Comparison of ENCODE assay signal across 8 mouse cellular contexts in the genomic region with DNA sequence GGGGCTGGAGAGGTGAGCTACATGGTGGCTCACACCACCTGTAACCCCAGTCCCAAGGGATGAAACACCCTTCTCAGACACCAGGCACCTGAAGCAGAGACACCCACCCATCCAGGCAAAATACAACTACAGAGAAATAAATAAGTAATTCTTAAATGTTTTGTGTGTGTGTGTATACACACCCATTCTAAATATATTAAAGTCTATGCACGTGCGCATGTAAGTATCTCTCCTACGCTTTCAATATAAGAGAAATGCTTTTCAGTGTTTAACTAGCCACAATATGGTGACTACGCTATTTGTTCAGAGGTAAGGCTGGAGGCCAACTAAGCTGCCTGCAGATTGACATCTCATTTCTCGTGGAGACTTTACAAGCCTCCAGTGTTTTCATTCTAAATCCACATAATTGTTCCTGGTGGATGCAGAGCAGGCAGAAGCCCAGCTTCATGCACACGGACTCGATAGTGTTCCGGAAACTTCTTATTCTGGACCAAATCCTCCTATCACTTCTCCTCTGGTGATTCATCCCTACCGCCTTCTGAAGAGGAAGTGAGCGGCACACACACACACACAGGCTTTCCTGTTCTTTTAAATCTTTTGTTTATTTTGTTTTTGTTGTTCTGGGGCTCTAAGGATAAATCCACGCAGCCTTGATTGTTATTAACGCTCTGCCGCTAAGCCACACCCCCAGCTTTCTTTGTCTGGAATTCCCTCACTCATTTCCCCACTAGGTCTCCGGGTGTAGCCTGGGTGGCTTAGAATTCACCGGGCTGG. TPM values are rescaled to one million over a fixed set of nuclear protein-coding genes. Genes with fewer than 3 reads are reported as not detected.
DNase-seq lines count a peak whose midpoint lies in the region; ATAC-seq and TF ChIP-seq lines count a peak whose summit lies in the region.
"Had no signal": no experiment of that assay in that cellular context is flagged by ENCODE, and none has a peak within 500 bp of the region (broad histone marks: within the 10 kb centered on the region; RNA-seq: fewer than 3 reads in every experiment).

No protein-coding gene starts in this region.

- no peak for TF ChIP-seq POLR2A in thymus, adult 2 months (IDR thresholded peaks at IDR 0.05; ENCODE audit: control insufficient read depth, extremely low read depth, insufficient read depth, low read length, poor library complexity)

- no peak overlapping the region for H3K9ac ChIP-seq in embryonic facial prominence, embryonic 15.5 days
- no peak overlapping the region for H3K9ac ChIP-seq in liver, embryonic 12.5 days
- H3K9ac ChIP-seq: limb, embryonic 12.5 days had no signal

- ATAC-seq in embryonic facial prominence, embryonic 15.5 days (ENCODE audit: insufficient number of reproducible peaks, low FRiP score, low TSS enrichment, low read depth) = no peak
- no peak for ATAC-seq in liver, embryonic 12.5 days

- H3K4me2 ChIP-seq in embryonic facial prominence, embryonic 15.5 days (replicated peaks) = peak overlapping the region; percentile 24; the same call in 1 of the 2 replicates
- H3K4me2 ChIP-seq in liver, embryonic 12.5 days = peak overlapping the region; percentile 49
- H3K4me2 ChIP-seq: limb, embryonic 12.5 days had no signal

- no peaks in the 10 kb centered on the region for H3K9me3 ChIP-seq in embryonic facial prominence, embryonic 15.5 days (replicated peaks)
- no peaks in the 10 kb centered on the region for H3K9me3 ChIP-seq in liver, embryonic 12.5 days (replicated peaks)
- H3K9me3 ChIP-seq: limb, embryonic 12.5 days had no signal

- no peaks in the 10 kb centered on the region for H3K36me3 ChIP-seq in thymus, adult 2 months (ENCODE audit: control insufficient read depth, insufficient read depth, low read length)
- H3K36me3 ChIP-seq in embryonic facial prominence, embryonic 15.5 days = no peaks in the 10 kb centered on the region
- H3K36me3 ChIP-seq in liver, embryonic 12.5 days = no peaks in the 10 kb centered on the region
- H3K36me3 ChIP-seq: limb, embryonic 12.5 days had no signal

- no peak for DNase-seq in thymus, adult 2 months
- DNase-seq in thymus, postnatal 0 days (ENCODE audit: low spot score) = no peak
- DNase-seq in urinary bladder, postnatal 36 days (ENCODE audit: low spot score in 2 of 2) = no peak
- DNase-seq in urinary bladder, adult 2 months (ENCODE audit: low spot score) = no peak
- no peak for DNase-seq in spleen, postnatal 14 days (ENCODE audit: low spot score in 2 of 2)

- H3K27me3 ChIP-seq in thymus, adult 2 months (ENCODE audit: control insufficient read depth, insufficient read depth, low read length) = no peaks in the 10 kb centered on the region
- no peaks in the 10 kb centered on the region for H3K27me3 ChIP-seq in embryonic facial prominence, embryonic 15.5 days
- H3K27me3 ChIP-seq in liver, embryonic 12.5 days (replicated peaks) = no peaks in the 10 kb centered on the region
- H3K27me3 ChIP-seq: limb, embryonic 12.5 days had no signal

- 15% methylated on average over 15 of the region's 15 CpGs for WGBS in thymus, adult 2 months
- 40% methylated on average over 15 of the region's 15 CpGs for WGBS in embryonic facial prominence, embryonic 15.5 days
- WGBS in liver, embryonic 12.5 days (ENCODE audit: insufficient replicate concordance) = 29% methylated on average over 15 of the region's 15 CpGs

- no peak overlapping the region for H3K4me3 ChIP-seq in thymus, adult 2 months (ENCODE audit: control insufficient read depth, insufficient read depth, low read length)
- H3K4me3 ChIP-seq in embryonic facial prominence, embryonic 15.5 days (replicated peaks) = no peak overlapping the region
- H3K4me3 ChIP-seq in liver, embryonic 12.5 days = no peak overlapping the region
- H3K4me3 ChIP-seq: limb, embryonic 12.5 days had no signal

- TF ChIP-seq CTCF in thymus, adult 2 months (IDR thresholded peaks at IDR 0.05; ENCODE audit: borderline replicate concordance, control insufficient read depth, extremely low read depth, insufficient read depth, low read length, poor library complexity) = no peak

- H3K4me1 ChIP-seq in thymus, adult 2 months (replicated peaks; ENCODE audit: control insufficient read depth, insufficient read depth, low read length) = peaks cover 40% of the 10 kb centered on the region
- H3K4me1 ChIP-seq in embryonic facial prominence, embryonic 15.5 days = peaks cover 18% of the 10 kb centered on the region
- peaks cover 60% of the 10 kb centered on the region for H3K4me1 ChIP-seq in liver, embryonic 12.5 days

- H3K27ac ChIP-seq in thymus, adult 2 months (ENCODE audit: control insufficient read depth, insufficient read depth, low read length) = peak overlapping the region; percentile 39; the same call in 1 of the 2 replicates
- H3K27ac ChIP-seq in embryonic facial prominence, embryonic 15.5 days (replicated peaks) = 0 out of 2 replicates have a peak overlapping the region, but pooled peaks have one; percentile 13
- H3K27ac ChIP-seq in liver, embryonic 12.5 days = 0 out of 2 replicates have a peak overlapping the region, but pooled peaks have one; percentile 30
- H3K27ac ChIP-seq: limb, embryonic 12.5 days had no signal

RNA-seq across cellular contexts. Expression of gene Zfp217, which starts 12.1 kb away (rescaled TPM):
- 32.1 and 41.0 TPM in 2 replicates for polyA plus RNA-seq in thymus, adult 2 months (2012; rRNA removed)
- 5.8 and 6.9 TPM in 2 replicates for polyA plus RNA-seq in thymus, postnatal 0 days (2015; fragmentation: Nextera tagmentation; extraction: Ambion mirVana)
- polyA plus RNA-seq in embryonic facial prominence, embryonic 15.5 days (2015; fragmentation: Nextera tagmentation; extraction: Ambion mirVana) = 3.9 and 4.1 TPM in 2 replicates
- 3.8 and 4.5 TPM in 2 replicates for polyA plus RNA-seq in liver, embryonic 12.5 days (2016; fragmentation: Nextera tagmentation; extraction: Ambion mirVana)
- polyA plus RNA-seq in urinary bladder, adult 2 months (2012; rRNA removed) = 8.9 and 11.5 TPM in 2 replicates
